Mouse (Mus musculus) gonadal fat pad, adult 2 months (tissue): ENCODE measurements around the gene Rhbdf1. TPM values are rescaled to one million over a fixed set of nuclear protein-coding genes. Genes with fewer than 3 reads are reported as not detected.

Experiments
- DNase-seq: peaks from one replicate; pipeline ENCODE4 v3.0.0-alpha.2; 2012; ENCODE audit warnings: low read depth
- polyA plus RNA-seq: library from polyadenylated mRNA; depleted of rRNA; stranded (reverse); fragments of >200 nt; gene quantifications from 2 replicates; pipeline ENCODE4 v1.2.3, GENCODE M21; 2012; rRNA removed

The Rhbdf1 gene
- 98.4 and 128 TPM in 2 replicates for polyA plus RNA-seq

DNA sequence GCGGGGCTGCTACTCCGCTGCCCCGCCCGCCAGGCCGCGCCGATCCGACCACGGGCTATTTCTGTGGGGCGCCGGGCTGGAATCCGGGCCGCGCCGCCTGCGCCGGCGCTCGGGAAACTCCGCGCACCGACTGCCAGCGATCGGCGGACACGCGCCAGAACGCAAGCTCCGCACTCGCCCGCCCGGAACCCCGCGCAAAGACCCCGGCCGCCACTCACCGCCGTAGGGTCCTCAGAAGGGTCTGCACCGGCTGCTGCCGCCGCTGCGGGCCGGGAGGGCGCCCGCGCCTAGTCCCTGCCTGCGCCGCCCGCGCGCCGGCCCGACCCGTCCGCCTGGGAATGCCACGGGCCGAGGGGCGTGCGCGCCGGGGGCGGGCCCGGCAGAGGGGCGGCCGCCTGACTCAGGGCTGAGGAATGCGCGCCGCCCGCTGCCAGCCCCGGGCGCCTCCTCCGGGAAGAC, at the start of gene Rhbdf1:
TSS of gene Rhbdf1 (minus strand) at position 350 of the 459 bp plus-strand sequence.
- no peak for DNase-seq

DNA sequence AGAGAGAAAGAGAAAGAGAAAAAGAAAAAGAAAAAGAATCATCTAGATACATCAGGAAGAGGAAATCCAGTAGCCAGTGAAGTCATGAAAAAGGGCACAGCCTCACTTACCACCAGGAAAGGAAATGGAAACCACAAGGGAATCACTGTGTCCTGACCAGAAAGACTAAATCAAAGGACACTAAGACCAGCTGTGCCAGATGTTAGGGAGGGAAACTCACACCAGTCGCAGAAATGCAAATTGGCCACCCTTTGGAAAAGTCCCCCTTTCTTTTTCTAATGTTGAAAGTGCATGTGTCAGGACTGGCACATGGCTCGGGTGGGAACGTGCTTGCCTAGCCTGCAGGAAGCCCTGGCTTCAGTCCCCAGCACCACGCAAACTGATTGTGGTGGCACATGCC, 49.1 kb upstream of the Rhbdf1 start:
- DNase-seq: no peak

DNA sequence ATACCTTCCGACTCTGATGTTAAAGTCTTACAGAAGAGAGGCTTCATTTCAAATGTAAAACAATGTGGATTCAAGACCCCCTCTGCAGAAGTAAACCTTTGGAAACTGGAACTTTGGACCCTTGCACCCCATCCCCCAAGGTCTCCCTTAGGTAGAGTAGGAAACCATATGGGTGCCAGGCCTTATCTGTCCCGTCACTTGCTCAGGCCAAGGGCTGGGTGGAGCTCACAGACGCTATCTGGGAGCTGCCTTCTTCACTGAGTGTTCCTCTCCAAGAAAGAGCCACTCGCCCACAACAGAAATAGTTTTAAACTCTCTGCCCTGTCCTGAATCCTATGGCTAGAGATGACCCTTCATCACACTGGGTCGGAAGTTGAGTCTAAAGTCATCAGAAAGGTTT, 46.9 kb upstream of the Rhbdf1 start:
- DNase-seq: no peak

DNA sequence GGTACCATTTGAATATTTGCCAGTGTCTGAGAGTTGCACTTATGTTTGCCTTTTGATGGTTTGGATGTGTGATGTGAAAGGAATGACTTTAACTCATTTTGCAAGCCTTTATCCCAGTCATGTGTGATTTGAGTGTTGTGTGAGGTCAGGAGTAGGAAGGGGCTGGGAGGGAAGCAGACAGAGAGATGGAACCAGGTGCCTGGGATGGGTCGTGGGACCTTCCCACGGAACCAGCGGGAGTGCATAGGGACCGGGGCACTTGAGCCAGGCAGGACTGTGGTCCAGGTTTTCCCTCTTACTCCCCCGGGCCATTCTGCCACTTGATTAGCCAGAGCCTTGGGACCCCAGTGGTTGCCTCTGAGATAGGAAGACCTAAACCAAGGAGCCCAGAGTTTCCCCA, 45.9 kb upstream of the Rhbdf1 start:
- DNase-seq: no peak

DNA sequence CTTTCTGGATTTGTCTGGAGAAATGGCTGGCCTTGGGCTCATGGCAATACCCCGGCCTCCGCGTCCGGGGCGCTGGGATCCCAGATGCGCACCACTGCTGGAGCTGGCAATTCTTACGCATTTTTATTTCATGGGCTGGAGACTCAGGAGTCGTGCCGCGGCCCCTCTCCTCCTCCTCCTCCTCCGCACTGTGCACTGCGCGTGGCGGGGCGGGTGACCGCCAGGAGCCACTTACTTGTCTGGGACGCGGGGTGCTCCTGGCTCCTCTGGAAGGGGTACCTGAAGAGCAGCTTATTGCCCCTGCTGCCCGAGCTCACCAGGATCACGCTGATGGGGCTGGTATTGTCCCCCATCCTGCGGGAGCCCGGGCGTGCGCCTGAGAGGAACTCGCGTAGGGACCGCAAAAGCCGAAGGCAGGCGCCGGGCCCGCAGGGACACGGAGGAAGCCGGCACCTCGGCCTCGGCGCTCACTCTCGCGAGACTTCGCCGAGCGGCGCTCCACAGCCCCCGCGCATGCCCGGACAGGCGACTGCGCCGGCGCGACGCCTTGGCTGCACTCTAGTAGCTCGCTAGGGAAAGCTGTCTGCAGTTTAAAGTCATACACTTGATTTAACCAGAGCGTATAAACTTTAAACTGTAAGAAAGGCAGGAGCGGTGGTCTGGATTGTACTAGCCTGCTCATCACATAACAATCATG, 45.2 kb upstream of the Rhbdf1 start, which contains the start of gene Nprl3:
TSS of gene Nprl3 (minus strand) at position 520 of the 697 bp plus-strand sequence.
- DNase-seq: peak; percentile 23

DNA sequence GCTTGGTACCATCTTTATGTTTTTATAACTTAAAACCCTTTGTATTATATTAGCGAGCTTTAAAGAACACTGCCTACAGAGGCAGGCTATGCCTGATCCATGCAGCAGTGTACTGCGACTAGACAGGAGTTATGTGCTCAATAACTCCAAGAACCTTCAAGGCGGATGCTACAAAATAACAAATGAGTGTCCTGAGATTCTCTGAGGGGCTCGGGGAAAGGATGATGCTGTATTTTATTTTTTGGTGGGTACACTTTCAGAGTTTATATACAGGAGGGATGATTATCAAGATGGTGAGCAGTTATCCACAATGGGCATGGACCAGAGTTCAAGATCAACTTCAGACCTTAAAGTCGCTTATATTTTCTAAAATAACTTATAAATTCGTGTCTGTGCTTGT, 44.7 kb upstream of the Rhbdf1 start:
- DNase-seq: no peak

DNA sequence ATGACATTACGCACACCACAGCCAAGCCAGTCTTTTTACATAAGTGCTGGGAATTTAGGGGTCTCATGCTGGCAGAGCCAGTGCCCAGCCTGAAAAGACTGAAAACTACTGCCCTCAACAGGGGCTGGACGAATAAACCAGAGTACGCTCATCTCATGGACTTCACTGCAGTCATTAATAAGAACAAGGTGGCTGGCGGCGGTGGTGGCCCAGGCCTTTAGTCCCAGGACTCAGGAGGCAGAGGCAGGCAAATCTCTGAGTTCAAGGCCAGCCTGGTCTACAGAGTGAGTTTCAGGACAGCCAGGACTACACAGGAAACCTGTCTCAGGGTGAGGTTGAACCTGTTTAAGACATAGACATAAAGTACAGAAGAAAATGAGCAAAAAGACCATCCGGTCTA, 44.1 kb upstream of the Rhbdf1 start:
- no peak for DNase-seq

DNA sequence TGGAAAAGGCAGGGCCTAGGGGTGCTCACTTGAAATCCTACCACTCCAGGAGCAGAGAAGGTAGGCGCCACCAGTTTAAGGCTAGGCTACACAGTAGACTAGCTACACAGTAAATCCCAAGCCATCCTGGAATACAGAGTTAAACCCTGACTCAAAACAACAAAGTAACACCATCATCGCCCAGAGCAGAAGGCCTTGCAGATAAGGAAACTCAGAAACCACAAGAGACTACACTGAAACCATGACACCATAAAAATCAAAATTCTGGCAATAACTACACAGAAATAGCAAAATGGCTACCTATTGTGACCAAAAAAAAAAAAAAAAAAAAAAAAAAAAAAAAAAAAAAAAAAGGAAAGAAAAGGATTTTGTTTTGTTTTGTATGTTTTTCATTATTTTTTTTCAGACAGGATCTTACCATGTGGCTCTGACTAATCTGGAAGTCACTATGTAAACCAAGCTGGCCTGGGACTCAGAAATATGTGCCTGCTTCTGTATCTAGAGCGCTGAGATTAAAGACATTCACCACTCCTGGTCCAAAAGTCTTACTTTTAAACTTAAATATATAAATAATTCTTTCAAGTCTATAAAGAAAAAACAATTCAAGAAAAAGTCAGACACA, 43.1 kb upstream of the Rhbdf1 start:
- DNase-seq: no peak

DNA sequence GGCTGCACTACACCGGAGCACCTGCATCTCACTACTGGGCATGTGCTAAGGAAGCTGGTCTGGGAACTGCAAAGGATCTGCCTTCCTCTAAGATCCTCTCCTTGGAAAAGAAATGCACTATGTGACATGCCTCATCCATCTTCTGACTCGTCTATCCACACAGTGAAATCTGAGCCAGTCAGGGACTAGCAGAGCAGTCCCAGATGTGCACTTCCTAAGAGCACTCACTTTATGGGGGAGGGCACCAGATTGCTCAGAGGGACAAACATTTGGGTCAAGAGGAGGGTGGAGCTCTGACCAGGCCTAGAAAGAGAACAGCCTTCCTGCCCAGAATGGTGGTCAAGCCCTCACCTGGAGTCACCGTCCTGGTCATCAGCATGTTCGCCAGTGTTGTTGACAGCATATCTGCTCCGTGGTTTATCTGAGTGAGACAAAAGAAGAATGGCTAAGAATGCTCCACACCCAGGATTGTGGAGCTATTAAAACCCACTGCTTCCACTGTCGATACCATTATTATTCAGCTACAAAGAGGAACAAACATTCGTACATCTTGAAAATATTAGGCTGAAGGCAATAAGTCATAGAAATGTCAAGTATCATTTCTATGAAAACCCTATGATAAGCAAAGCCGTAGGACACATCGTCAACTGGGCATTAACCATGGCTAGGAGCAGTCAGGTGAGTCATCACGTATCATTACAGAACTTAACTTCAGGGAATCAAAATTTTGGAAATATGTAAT, 40.7 kb upstream of the Rhbdf1 start:
- DNase-seq: no peak

DNA sequence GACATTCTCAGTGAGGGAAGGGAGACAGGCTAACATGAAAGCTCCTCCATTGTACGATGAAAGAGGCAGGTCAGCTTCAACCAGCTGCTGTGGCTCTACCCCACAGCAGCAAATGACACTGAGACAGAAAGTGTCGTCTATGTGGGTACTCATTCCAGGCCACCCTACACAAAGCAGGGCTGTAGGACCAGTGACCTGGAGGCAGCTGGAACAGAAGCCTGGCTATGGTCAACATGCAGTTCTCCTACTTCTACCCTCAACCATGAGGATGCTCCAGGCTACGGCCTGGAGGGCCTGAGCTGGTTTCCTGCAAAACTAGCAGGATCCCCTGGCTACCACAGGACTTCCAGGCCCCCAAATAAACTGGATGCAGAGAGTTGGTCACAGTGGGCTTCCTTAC, 34.5 kb upstream of the Rhbdf1 start:
- no peak for DNase-seq

DNA sequence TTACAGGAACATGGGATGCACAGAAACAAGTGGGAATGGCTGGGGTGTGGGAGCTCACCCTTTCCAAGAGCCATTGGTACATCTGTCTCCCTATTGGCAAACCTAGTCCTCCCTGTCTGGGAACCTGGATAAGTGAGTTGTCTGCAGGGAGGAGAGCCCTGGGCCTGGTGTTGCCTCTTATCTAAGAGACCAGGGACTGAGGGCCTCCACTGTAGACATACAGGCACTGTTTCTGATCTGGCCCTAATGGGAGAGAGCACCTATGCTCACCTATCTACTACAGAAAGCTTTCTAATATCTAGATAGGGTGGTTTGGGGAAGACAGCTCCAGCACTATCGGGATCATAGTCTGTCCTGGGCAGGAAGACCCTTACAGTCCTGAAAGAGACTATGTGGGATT, 34.0 kb upstream of the Rhbdf1 start:
- no peak for DNase-seq

DNA sequence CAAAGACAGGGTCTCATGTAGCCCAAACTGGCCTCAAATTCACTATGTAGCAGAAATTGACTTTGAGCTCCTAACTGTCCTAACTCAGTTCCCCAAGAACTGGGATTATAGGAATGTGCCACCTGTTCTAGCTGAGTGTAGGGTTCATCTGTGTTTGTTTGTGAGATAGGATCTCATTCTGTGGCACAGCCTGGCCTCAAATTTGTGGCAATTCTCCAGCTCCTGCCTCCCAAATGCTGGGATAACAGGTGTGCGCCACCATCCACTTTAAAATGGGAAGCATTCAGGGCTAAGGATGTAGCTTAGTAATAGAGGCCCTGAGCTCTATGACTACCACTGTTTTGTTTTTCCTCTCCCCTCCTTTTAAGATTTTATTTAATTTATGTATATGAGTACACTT, 31.0 kb upstream of the Rhbdf1 start:
- no peak for DNase-seq

DNA sequence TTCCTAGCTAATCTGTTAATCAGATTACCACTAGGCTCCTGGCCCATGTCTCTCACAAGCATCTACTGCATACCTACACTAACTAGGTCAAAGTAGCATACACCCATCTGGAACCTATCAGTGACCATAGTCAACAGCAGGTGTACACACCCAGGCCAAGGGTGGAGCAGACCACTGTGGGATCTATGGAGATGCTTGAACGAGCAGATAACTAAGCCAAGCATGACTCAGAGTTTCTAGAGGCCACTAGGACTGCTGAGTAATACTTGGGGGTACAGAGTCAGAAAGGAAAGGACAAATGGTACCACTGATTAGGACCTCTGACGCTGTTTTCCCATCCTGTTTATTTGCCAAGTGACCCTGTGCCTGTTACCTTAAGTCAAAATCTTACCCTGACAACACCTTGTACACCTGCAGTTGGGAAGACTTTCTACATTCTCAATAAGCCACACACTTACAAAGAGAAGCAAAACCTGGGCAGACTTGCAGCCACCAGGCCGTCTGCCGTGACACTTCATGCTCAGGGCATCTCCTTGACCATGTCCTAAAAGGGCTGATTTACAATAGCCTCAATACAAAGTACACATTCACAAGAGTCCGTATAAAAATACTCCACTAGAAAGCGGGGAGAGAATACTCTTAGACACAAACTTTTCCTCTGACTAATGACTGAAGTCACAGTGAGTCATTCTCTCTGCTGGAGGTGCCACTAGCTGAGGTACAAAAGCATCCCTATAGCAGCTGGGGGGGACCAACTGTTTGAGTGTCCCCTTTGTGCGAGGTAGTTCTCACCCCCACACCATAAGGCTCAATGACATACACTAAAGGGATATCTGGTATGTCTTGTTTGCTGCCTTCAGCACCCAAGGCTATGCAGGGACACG, 29.0 kb upstream of the Rhbdf1 start:
- no peak for DNase-seq

DNA sequence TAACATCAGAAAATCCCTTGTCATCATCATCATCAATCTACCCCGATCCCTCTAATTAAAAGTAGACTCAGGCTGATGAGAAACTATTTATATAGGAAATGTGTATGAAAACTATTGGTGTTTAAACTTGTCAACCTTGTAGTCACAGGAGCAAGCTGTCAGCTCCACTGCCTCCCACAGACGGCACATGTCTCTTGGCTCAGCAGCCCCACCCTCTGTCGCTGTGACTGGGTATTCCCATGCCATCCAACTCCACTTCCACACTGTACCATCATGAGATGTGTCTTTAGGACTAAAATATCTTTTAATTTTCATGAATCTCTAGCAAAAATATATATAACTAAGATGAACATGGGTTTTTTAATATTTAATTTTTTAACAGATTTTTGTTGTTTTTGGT, 26.2 kb upstream of the Rhbdf1 start:
- no peak for DNase-seq

DNA sequence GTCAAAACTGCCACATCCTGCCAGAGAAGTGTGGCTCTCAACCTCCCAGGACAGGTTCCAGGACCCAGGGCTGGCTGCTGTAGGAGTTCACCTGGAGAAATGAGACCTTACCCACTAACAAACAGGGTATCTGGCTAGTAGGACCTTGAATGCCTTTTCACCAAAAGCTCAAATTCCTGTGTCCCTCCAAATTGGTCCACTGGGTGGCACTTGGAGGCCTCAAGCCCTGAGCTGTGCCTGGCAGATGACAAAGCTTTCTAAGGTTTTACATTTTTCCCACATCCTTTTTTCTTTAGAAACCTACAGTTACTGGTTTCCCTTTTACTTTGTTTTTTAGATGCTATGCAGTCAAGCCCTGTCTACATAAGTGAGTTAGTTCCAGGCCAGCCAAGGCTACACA, 25.0 kb upstream of the Rhbdf1 start:
- no peak for DNase-seq

DNA sequence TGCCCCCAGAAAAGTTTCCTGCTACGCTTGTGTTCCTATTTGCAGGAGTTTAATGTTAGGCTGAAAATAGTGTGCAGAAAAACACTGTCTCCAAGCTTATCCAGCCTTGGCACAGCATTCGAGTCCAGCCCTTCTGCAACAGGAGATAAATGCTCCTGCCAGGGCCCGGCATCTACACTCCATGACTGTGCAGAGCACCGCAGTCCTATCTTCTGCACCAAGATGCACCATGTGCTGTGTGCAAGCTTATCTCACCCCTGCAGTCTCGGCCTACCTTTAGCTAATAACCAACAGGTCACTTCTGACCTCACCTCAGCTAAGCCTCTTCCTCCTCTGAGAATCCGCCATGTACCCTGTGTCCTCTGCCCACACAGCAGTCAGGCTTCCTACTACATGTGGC, 23.5 kb upstream of the Rhbdf1 start:
- DNase-seq: no peak

DNA sequence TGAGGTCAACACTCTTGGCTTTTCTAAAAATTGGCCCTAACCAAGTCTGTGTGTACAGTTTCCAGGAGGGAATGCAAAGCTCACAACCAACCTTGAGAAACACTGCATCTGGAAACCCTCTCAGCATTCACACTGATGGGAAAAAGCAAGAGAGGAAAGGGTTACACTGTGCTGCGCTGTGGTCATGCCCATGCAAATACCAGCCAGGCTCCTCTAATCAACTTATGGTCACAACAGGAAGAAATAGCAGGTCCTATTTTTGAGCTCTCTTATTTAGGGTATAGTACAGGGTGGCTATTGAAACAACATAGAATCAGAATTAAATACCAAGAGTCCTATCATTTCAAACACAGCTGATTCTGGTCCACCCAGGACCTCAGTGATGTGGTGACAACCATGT, 22.5 kb upstream of the Rhbdf1 start:
- no peak for DNase-seq

DNA sequence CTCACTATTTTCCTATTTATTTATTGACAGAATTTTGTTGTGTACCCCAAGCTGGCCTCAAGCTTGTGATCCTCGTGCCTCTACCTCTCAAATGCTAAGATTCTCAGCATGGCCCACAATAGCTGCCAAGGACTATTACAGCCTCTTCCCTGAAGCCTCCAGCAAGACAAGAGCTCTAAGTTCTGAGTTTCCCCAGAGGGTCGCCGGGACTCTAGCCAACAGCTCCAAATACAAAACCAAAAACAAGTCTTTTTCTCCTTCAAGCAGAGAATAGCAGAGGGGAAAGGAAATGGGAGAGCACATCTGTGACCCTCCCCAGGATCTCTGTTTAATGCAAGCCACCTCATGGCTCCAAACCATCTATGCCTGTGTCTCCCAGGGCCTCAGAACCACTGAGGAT, 22.0 kb upstream of the Rhbdf1 start:
- no peak for DNase-seq

DNA sequence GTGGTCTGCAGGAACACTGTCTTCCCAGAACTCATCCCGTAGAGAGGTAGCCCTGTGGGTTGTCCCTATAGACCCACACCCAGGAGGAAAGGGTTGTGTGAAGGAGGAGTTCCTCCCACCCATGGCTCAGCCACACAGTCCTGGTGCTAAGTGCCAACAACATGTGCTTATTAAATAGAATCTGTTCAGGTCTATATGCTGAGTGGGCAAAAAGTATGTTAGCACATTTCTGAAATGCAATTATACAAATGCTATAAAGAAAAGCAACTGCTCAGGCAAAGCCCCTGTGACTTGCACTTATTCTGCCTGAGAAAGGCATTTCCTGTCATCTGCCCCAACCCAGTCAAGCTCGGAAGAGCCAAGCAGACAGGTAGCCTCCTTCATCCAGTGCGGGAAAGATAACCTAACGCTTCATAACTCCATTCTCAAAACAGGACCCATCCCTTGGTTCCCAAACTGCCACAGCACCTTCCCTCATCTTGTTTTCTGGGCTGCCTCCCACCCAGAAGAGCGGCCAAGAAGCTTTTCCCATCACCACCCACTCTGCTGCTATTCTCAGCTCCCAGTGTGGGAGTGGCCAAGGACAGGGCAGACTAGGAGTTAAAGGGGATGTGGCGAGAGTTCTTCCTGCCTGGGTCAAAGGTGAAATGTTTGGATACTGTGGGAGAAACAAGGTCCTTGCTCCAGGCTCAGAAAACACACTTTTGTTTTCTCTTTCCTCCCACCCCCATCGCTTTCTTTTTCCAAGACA, 21.3 kb upstream of the Rhbdf1 start:
- no peak for DNase-seq

DNA sequence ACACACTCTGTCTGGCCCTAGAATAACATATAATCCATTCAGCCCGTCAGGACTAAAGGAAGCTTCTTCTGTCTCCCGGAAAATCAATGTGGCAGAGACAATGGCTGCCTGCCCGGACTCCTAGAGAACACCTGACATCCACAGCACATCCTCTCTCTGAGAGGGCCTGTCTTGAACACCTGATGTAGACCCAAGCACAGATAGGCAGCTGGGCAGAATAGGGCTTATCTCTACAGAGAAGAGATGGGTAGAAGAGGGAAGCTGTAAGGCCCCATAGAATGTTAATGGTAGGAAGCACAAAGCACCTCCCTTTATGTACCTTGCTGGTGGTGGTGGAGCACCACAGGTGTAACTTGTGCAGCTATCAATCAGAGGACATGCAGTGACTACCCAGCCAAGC, 20.1 kb upstream of the Rhbdf1 start:
- no peak for DNase-seq

DNA sequence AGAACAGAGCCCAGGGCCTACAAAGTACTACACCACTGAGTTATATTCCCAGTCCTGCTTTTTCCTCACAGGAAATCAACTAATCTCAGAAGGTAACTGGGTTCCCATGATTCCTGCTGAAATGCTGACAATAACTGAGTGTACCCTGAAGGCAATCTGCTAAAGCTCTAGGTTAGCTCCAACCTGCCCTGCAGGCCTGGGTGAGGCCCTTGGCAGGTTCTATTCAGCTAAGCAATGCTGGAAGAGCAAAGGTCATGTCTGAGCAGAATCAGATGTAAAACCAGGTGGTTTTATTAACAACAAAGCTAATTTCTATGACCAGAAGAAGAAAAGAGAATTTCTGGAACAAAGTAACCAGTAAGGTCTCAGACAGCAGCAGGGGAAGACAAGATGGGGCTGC, 19.3 kb upstream of the Rhbdf1 start:
- DNase-seq: no peak
